23 mouse cellular contexts compared by ENCODE assay signal in the genomic region with DNA sequence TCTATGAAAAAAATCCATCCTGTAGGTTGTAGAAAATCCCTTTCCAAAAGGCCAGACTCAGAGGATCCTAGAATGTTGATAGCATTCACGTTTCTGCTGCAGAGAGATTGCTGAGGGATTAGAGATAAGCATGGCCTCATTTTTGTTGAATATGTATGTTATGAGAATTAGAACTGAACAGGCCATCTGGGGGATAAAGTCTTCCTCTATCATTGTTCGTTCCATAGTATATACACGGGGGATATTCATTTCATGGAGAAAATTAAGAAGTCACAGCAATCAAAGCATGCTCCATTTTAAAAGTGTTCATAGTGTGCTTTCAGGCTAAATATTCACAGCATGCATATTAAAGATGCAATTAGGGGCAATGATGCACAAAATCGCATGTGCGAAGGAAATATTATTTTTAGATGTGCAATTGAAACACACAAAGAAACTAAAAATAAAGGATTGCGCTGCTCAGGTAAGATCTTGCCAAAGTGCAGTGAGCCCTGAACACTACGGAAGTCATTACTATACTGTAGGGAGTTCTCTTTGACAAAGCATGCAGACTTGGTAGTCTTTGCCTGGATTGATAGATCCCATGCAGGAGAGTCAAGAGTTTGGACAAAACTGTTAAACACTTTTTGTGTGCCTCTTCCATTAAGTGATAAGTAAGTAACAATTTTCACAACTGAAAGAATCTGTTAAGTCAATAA.
DNase-seq lines count a peak whose midpoint lies in the region; ATAC-seq and TF ChIP-seq lines count a peak whose summit lies in the region.
"Had no signal": no experiment of that assay in that cellular context is flagged by ENCODE, and none has a peak within 500 bp of the region (broad histone marks: within the 10 kb centered on the region; RNA-seq: fewer than 3 reads in every experiment).

No protein-coding gene starts in this region.

- no peak for TF ChIP-seq CTCF in hindbrain, postnatal 0 days (IDR thresholded peaks at IDR 0.05; ENCODE audit: low read depth)
- TF ChIP-seq CTCF in brain, embryonic 14.5 days (IDR thresholded peaks at IDR 0.05; ENCODE audit: borderline replicate concordance, extremely low read depth, insufficient read depth, insufficient read length) = no peak

- no peaks in the 10 kb centered on the region for H3K9me3 ChIP-seq in hindbrain, embryonic 13.5 days
- H3K9me3 ChIP-seq in hindbrain, postnatal 0 days (ENCODE audit: low read length) = no peaks in the 10 kb centered on the region
- no peaks in the 10 kb centered on the region for H3K9me3 ChIP-seq in midbrain, embryonic 12.5 days
- H3K9me3 ChIP-seq in midbrain, embryonic 16.5 days (replicated peaks; ENCODE audit: control insufficient read depth, low read length, poor library complexity, severe bottlenecking) = no peaks in the 10 kb centered on the region
- H3K9me3 ChIP-seq: embryonic facial prominence, embryonic 12.5 days; forebrain, embryonic 12.5 days; heart, embryonic 15.5 days; hindbrain, embryonic 15.5 days had no signal

- no peak for DNase-seq in hindbrain, postnatal 0 days (ENCODE audit: low spot score)
- DNase-seq in brain, embryonic 14.5 days (ENCODE audit: low read depth) = peak; percentile 49
- no peak for DNase-seq in kidney, postnatal 36 days
- no peak for DNase-seq in right cerebral cortex, postnatal 36 days (ENCODE audit: low spot score in 2 of 2)
- DNase-seq: adrenal gland, postnatal 14 days; cerebellum, adult 2 months; cerebellum, postnatal 10 days; embryo, embryonic 11 days; gastrocnemius, postnatal 10 days; heart, adult 2 months; heart, postnatal 14 days had no signal

- no peak overlapping the region for H3K9ac ChIP-seq in hindbrain, embryonic 13.5 days
- H3K9ac ChIP-seq in hindbrain, postnatal 0 days (replicated peaks; ENCODE audit: low read length) = no peak overlapping the region
- no peak overlapping the region for H3K9ac ChIP-seq in midbrain, embryonic 12.5 days (replicated peaks)
- H3K9ac ChIP-seq in midbrain, embryonic 16.5 days (ENCODE audit: low read depth, low read length) = no peak overlapping the region
- H3K9ac ChIP-seq: embryonic facial prominence, embryonic 12.5 days; forebrain, embryonic 12.5 days; heart, embryonic 15.5 days; hindbrain, embryonic 15.5 days had no signal

- TF ChIP-seq POLR2A in brain, embryonic 14.5 days (IDR thresholded peaks at IDR 0.05; ENCODE audit: borderline replicate concordance, extremely low read depth, insufficient read depth, insufficient read length, poor library complexity, severe bottlenecking) = no peak

- no peak overlapping the region for H3K4me3 ChIP-seq in hindbrain, embryonic 13.5 days
- H3K4me3 ChIP-seq in hindbrain, postnatal 0 days (ENCODE audit: low read length) = no peak overlapping the region
- no peak overlapping the region for H3K4me3 ChIP-seq in midbrain, embryonic 12.5 days
- H3K4me3 ChIP-seq in midbrain, embryonic 16.5 days (ENCODE audit: low read depth, low read length) = no peak overlapping the region
- H3K4me3 ChIP-seq: embryonic facial prominence, embryonic 12.5 days; forebrain, embryonic 12.5 days; heart, adult 2 months; heart, embryonic 15.5 days; hindbrain, embryonic 15.5 days had no signal

- WGBS in hindbrain, embryonic 13.5 days = 64% methylated on average over 7 of the region's 7 CpGs
- WGBS in hindbrain, postnatal 0 days = 62% methylated on average over 7 of the region's 7 CpGs
- 67% methylated on average over 7 of the region's 7 CpGs for WGBS in midbrain, embryonic 12.5 days
- WGBS in midbrain, embryonic 16.5 days = 43% methylated on average over 7 of the region's 7 CpGs

- no peaks in the 10 kb centered on the region for H3K36me3 ChIP-seq in hindbrain, embryonic 13.5 days
- no peaks in the 10 kb centered on the region for H3K36me3 ChIP-seq in hindbrain, postnatal 0 days (ENCODE audit: insufficient read depth, low read length)
- H3K36me3 ChIP-seq in midbrain, embryonic 12.5 days = no peaks in the 10 kb centered on the region
- H3K36me3 ChIP-seq in midbrain, embryonic 16.5 days (ENCODE audit: control insufficient read depth, insufficient read depth, low read length) = no peaks in the 10 kb centered on the region
- H3K36me3 ChIP-seq: embryonic facial prominence, embryonic 12.5 days; forebrain, embryonic 12.5 days; heart, embryonic 15.5 days; hindbrain, embryonic 15.5 days had no signal

- H3K4me2 ChIP-seq in hindbrain, embryonic 13.5 days = no peak overlapping the region
- H3K4me2 ChIP-seq in hindbrain, postnatal 0 days (ENCODE audit: low read depth, low read length) = no peak overlapping the region
- H3K4me2 ChIP-seq in midbrain, embryonic 12.5 days (replicated peaks) = no peak overlapping the region
- H3K4me2 ChIP-seq in midbrain, embryonic 16.5 days (ENCODE audit: low read length) = no peak overlapping the region
- H3K4me2 ChIP-seq: embryonic facial prominence, embryonic 12.5 days; forebrain, embryonic 12.5 days; heart, embryonic 11.5 days; heart, embryonic 15.5 days; hindbrain, embryonic 15.5 days had no signal

- no peaks in the 10 kb centered on the region for H3K4me1 ChIP-seq in hindbrain, embryonic 13.5 days (replicated peaks)
- H3K4me1 ChIP-seq in hindbrain, postnatal 0 days (ENCODE audit: insufficient read depth, low read length) = no peaks in the 10 kb centered on the region
- H3K4me1 ChIP-seq in midbrain, embryonic 12.5 days = no peaks in the 10 kb centered on the region
- H3K4me1 ChIP-seq in midbrain, embryonic 16.5 days (ENCODE audit: control insufficient read depth, insufficient read depth, low read length) = 0 out of 2 replicates have a peak, but pooled peaks cover 2% of the 10 kb centered on the region
- H3K4me1 ChIP-seq: embryonic facial prominence, embryonic 12.5 days; forebrain, embryonic 12.5 days; heart, embryonic 15.5 days; hindbrain, embryonic 15.5 days had no signal

- no peaks in the 10 kb centered on the region for H3K27me3 ChIP-seq in hindbrain, embryonic 13.5 days
- H3K27me3 ChIP-seq in hindbrain, postnatal 0 days (ENCODE audit: insufficient read depth, low read length) = no peaks in the 10 kb centered on the region
- H3K27me3 ChIP-seq in midbrain, embryonic 12.5 days = no peaks in the 10 kb centered on the region
- no peaks in the 10 kb centered on the region for H3K27me3 ChIP-seq in midbrain, embryonic 16.5 days (ENCODE audit: control insufficient read depth, insufficient read depth, low read depth, low read length)
- H3K27me3 ChIP-seq: CH12.LX; embryonic facial prominence, embryonic 12.5 days; forebrain, embryonic 12.5 days; heart, embryonic 15.5 days; hindbrain, embryonic 15.5 days; Patski had no signal

- peak; percentile 61; the same call in 1 of the 2 replicates for ATAC-seq in hindbrain, embryonic 13.5 days (ENCODE audit: low FRiP score)
- no peak for ATAC-seq in hindbrain, postnatal 0 days
- peak; percentile 76 for ATAC-seq in midbrain, embryonic 12.5 days (ENCODE audit: low FRiP score, low read depth)
- 0 out of 2 replicates have a peak, but pooled peaks have one; percentile 25 for ATAC-seq in midbrain, embryonic 16.5 days
- ATAC-seq: activated CD4-positive, CD25-positive, alpha-beta regulatory T cell, adult 4 months; forebrain, embryonic 16.5 days; Patski had no signal

- H3K27ac ChIP-seq in hindbrain, embryonic 13.5 days = no peak overlapping the region
- H3K27ac ChIP-seq in hindbrain, postnatal 0 days = no peak overlapping the region
- no peak overlapping the region for H3K27ac ChIP-seq in midbrain, embryonic 12.5 days (replicated peaks)
- no peak overlapping the region for H3K27ac ChIP-seq in midbrain, embryonic 16.5 days (ENCODE audit: low read length)
- H3K27ac ChIP-seq: embryonic facial prominence, embryonic 12.5 days; forebrain, embryonic 12.5 days; heart, adult 2 months; heart, embryonic 15.5 days; hindbrain, embryonic 15.5 days had no signal
